19 mouse cellular contexts compared by ENCODE assay signal in genomic region chr3:153405643-153406042, GRCm38 (mm10).
DNase-seq lines count a peak whose midpoint lies in the region; ATAC-seq and TF ChIP-seq lines count a peak whose summit lies in the region.
"Had no signal": no experiment of that assay in that cellular context is flagged by ENCODE, and none has a peak within 500 bp of the region (broad histone marks: within the 10 kb centered on the region; RNA-seq: fewer than 3 reads in every experiment).

No protein-coding gene starts in this region.

- peak overlapping the region; percentile 10; the same call in 1 of the 2 replicates for H3K27ac ChIP-seq in hindbrain, embryonic 14.5 days
- no peak overlapping the region for H3K27ac ChIP-seq in hindbrain, postnatal 0 days
- H3K27ac ChIP-seq in midbrain, embryonic 14.5 days (replicated peaks; ENCODE audit: low read depth, low read length), result peak overlapping the region; percentile 33
- H3K27ac ChIP-seq in midbrain, embryonic 11.5 days (ENCODE audit: low read depth, low read length), result no peak overlapping the region
- 0 out of 2 replicates have a peak overlapping the region, but pooled peaks have one; percentile 46 for H3K27ac ChIP-seq in midbrain, embryonic 15.5 days
- H3K27ac ChIP-seq: embryonic facial prominence, embryonic 15.5 days; forebrain, embryonic 12.5 days; heart, adult 2 months; heart, embryonic 15.5 days had no signal

- H3K9me3 ChIP-seq in hindbrain, embryonic 14.5 days (ENCODE audit: control insufficient read depth, low read length), result no peaks in the 10 kb centered on the region
- no peaks in the 10 kb centered on the region for H3K9me3 ChIP-seq in hindbrain, postnatal 0 days (ENCODE audit: low read length)
- no peaks in the 10 kb centered on the region for H3K9me3 ChIP-seq in midbrain, embryonic 14.5 days (ENCODE audit: control insufficient read depth, low read length)
- H3K9me3 ChIP-seq in midbrain, embryonic 11.5 days (ENCODE audit: control insufficient read depth, low read length), result no peaks in the 10 kb centered on the region
- H3K9me3 ChIP-seq in midbrain, embryonic 15.5 days, result no peaks in the 10 kb centered on the region
- H3K9me3 ChIP-seq: embryonic facial prominence, embryonic 15.5 days; forebrain, embryonic 12.5 days; heart, embryonic 15.5 days had no signal

- ATAC-seq in hindbrain, embryonic 14.5 days (ENCODE audit: low FRiP score), result no peak
- no peak for ATAC-seq in hindbrain, postnatal 0 days
- no peak for ATAC-seq in midbrain, embryonic 14.5 days (ENCODE audit: low FRiP score, low TSS enrichment)
- ATAC-seq in midbrain, embryonic 11.5 days (ENCODE audit: low FRiP score), result no peak
- ATAC-seq in midbrain, embryonic 15.5 days (replicated peaks), result 0 out of 2 replicates have a peak, but pooled peaks have one; percentile 25
- ATAC-seq: forebrain, postnatal 0 days; intestine, embryonic 16.5 days had no signal

- no peak overlapping the region for H3K9ac ChIP-seq in hindbrain, embryonic 14.5 days
- H3K9ac ChIP-seq in hindbrain, postnatal 0 days (replicated peaks; ENCODE audit: low read length), result no peak overlapping the region
- no peak overlapping the region for H3K9ac ChIP-seq in midbrain, embryonic 14.5 days (replicated peaks; ENCODE audit: low read length)
- no peak overlapping the region for H3K9ac ChIP-seq in midbrain, embryonic 11.5 days (ENCODE audit: low read length)
- no peak overlapping the region for H3K9ac ChIP-seq in midbrain, embryonic 15.5 days
- H3K9ac ChIP-seq: embryonic facial prominence, embryonic 15.5 days; forebrain, embryonic 12.5 days; forebrain, postnatal 0 days; heart, embryonic 15.5 days had no signal

- no peak for DNase-seq in hindbrain, embryonic 14.5 days (ENCODE audit: low spot score)
- DNase-seq in hindbrain, postnatal 0 days (ENCODE audit: low spot score), result no peak
- peak; percentile 61 for DNase-seq in midbrain, embryonic 14.5 days
- DNase-seq in midbrain, embryonic 11.5 days (ENCODE audit: low spot score, missing footprints), result no peak
- DNase-seq in embryo, embryonic 11 days, result no peak
- DNase-seq: adrenal gland, adult 2 months; adrenal gland, postnatal 25 days; cerebellum, adult 2 months; cerebellum, postnatal 10 days; forebrain, postnatal 0 days; gastrocnemius, postnatal 14 days; heart, adult 2 months; heart, postnatal 14 days had no signal

- WGBS in hindbrain, embryonic 14.5 days, result 27% methylated on average over 10 of the region's 10 CpGs
- 45% methylated on average over 10 of the region's 10 CpGs for WGBS in hindbrain, postnatal 0 days
- WGBS in midbrain, embryonic 14.5 days, result 31% methylated on average over 10 of the region's 10 CpGs
- WGBS in midbrain, embryonic 11.5 days, result 82% methylated on average over 10 of the region's 10 CpGs
- 30% methylated on average over 10 of the region's 10 CpGs for WGBS in midbrain, embryonic 15.5 days

- no peak for TF ChIP-seq CTCF in hindbrain, postnatal 0 days (IDR thresholded peaks at IDR 0.05; ENCODE audit: low read depth)

- peaks cover 14% of the 10 kb centered on the region for H3K4me1 ChIP-seq in hindbrain, embryonic 14.5 days (replicated peaks; ENCODE audit: control insufficient read depth, insufficient read depth, low read length)
- H3K4me1 ChIP-seq in hindbrain, postnatal 0 days (ENCODE audit: insufficient read depth, low read length), result no peaks in the 10 kb centered on the region; the same call in 1 of the 2 replicates
- H3K4me1 ChIP-seq in midbrain, embryonic 14.5 days (ENCODE audit: control insufficient read depth, insufficient read depth, low read length), result peaks cover 24% of the 10 kb centered on the region
- no peaks in the 10 kb centered on the region for H3K4me1 ChIP-seq in midbrain, embryonic 11.5 days (ENCODE audit: control insufficient read depth, insufficient read depth, low read length)
- H3K4me1 ChIP-seq in midbrain, embryonic 15.5 days, result peaks cover 16% of the 10 kb centered on the region
- H3K4me1 ChIP-seq: heart, embryonic 15.5 days had no signal

- H3K27me3 ChIP-seq in hindbrain, embryonic 14.5 days (ENCODE audit: control insufficient read depth, insufficient read depth, low read length), result no peaks in the 10 kb centered on the region
- H3K27me3 ChIP-seq in hindbrain, postnatal 0 days (ENCODE audit: insufficient read depth, low read length), result no peaks in the 10 kb centered on the region
- no peaks in the 10 kb centered on the region for H3K27me3 ChIP-seq in midbrain, embryonic 14.5 days (ENCODE audit: control insufficient read depth, insufficient read depth, low read length)
- no peaks in the 10 kb centered on the region for H3K27me3 ChIP-seq in midbrain, embryonic 11.5 days (ENCODE audit: control insufficient read depth, insufficient read depth, low read length)
- no peaks in the 10 kb centered on the region for H3K27me3 ChIP-seq in midbrain, embryonic 15.5 days (replicated peaks)
- H3K27me3 ChIP-seq: embryonic facial prominence, embryonic 15.5 days; forebrain, embryonic 12.5 days; heart, embryonic 15.5 days had no signal

- no peaks in the 10 kb centered on the region for H3K36me3 ChIP-seq in hindbrain, embryonic 14.5 days (replicated peaks; ENCODE audit: control insufficient read depth, insufficient read depth)
- no peaks in the 10 kb centered on the region for H3K36me3 ChIP-seq in hindbrain, postnatal 0 days (ENCODE audit: insufficient read depth, low read length)
- no peaks in the 10 kb centered on the region for H3K36me3 ChIP-seq in midbrain, embryonic 14.5 days (ENCODE audit: control insufficient read depth, insufficient read depth, low read length)
- H3K36me3 ChIP-seq in midbrain, embryonic 11.5 days (ENCODE audit: control insufficient read depth, insufficient read depth, low read length), result no peaks in the 10 kb centered on the region
- no peaks in the 10 kb centered on the region for H3K36me3 ChIP-seq in midbrain, embryonic 15.5 days (replicated peaks)
- H3K36me3 ChIP-seq: embryonic facial prominence, embryonic 15.5 days; forebrain, embryonic 12.5 days; heart, embryonic 15.5 days had no signal

- H3K4me3 ChIP-seq in hindbrain, embryonic 14.5 days (replicated peaks; ENCODE audit: low read length), result no peak overlapping the region
- H3K4me3 ChIP-seq in hindbrain, postnatal 0 days (ENCODE audit: low read length), result no peak overlapping the region
- no peak overlapping the region for H3K4me3 ChIP-seq in midbrain, embryonic 14.5 days (replicated peaks; ENCODE audit: low read depth, low read length)
- no peak overlapping the region for H3K4me3 ChIP-seq in midbrain, embryonic 11.5 days (ENCODE audit: low read depth, low read length)
- H3K4me3 ChIP-seq in midbrain, embryonic 15.5 days, result no peak overlapping the region
- H3K4me3 ChIP-seq: embryonic facial prominence, embryonic 15.5 days; forebrain, embryonic 12.5 days; heart, adult 2 months; heart, embryonic 15.5 days had no signal

- no peak overlapping the region for H3K4me2 ChIP-seq in hindbrain, embryonic 14.5 days (replicated peaks)
- no peak overlapping the region for H3K4me2 ChIP-seq in hindbrain, postnatal 0 days (ENCODE audit: low read depth, low read length)
- no peak overlapping the region for H3K4me2 ChIP-seq in midbrain, embryonic 14.5 days (ENCODE audit: low read length)
- H3K4me2 ChIP-seq in midbrain, embryonic 11.5 days, result no peak overlapping the region
- no peak overlapping the region for H3K4me2 ChIP-seq in midbrain, embryonic 15.5 days
- H3K4me2 ChIP-seq: embryonic facial prominence, embryonic 15.5 days; forebrain, embryonic 12.5 days; heart, embryonic 11.5 days; heart, embryonic 15.5 days had no signal

Comparison
In these comparisons a context has a peak if more than half of its experiments do, and no peak if none do; other contexts are left out.
1. H3K27ac ChIP-seq: peak in hindbrain, embryonic 14.5 days (single experiment), midbrain, embryonic 14.5 days (single experiment) and midbrain, embryonic 15.5 days (single experiment); none in hindbrain, postnatal 0 days (single experiment) and midbrain, embryonic 11.5 days (single experiment).